Mouse (Mus musculus): ENCODE data around the gene Ttc25.

Gene Ttc25

GRCm38 (mm10) chr11:100544832-100545745 is at the start of gene Ttc25:
TSS of gene Ttc25 (plus strand) at chr11:100545607.
- DNase-seq (ENCODE audit: extremely low read depth, low read depth): peak; percentile 87

DNA sequence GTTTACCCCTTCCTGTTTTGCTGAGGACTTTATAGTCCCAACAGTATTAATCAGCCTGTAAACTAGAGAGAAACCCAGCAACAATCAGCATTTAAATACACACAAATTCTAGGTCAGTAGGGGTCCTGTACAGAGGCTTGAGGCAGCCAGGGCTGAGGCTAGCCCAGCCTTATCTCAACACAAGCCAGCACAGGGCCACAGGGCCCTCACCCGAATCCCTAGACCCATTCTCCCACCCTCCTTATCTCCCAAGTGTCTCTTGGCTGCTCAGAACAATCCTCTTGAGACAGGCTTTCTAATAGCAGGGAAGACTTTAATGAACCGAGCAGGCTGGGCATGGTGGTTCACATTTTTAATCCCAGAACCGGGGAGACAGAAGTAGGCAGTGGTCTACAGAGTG is 45.2 kb upstream of the Ttc25 start:
- DNase-seq (ENCODE audit: extremely low read depth, low read depth): no peak

- DNase-seq (ENCODE audit: extremely low read depth, low read depth): no peak
Measured at GRCm38 (mm10) chr11:100500651-100501050, 44.8 kb upstream of the Ttc25 start.

DNA sequence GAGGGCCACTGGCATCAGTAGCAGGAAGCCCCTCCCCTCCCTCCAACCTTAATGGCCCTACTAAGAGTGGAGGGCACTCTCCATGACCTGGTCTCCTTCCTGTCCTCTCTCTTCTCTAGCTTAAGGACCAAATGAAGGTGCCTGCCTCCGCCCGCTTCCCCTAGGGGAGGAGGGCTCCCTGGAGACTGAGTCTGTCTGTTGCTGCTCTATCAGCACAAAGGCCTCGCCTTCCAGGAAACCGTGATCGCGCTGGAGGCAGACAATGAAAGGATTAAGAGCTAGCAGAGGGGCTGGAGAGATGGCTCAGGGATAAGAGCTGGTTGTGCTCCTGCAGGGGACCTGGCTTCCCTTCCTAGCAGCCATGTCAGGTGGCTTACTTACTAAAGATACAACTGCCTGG is 44.1 kb upstream of the Ttc25 start:
- DNase-seq (ENCODE audit: extremely low read depth, low read depth): no peak

DNA sequence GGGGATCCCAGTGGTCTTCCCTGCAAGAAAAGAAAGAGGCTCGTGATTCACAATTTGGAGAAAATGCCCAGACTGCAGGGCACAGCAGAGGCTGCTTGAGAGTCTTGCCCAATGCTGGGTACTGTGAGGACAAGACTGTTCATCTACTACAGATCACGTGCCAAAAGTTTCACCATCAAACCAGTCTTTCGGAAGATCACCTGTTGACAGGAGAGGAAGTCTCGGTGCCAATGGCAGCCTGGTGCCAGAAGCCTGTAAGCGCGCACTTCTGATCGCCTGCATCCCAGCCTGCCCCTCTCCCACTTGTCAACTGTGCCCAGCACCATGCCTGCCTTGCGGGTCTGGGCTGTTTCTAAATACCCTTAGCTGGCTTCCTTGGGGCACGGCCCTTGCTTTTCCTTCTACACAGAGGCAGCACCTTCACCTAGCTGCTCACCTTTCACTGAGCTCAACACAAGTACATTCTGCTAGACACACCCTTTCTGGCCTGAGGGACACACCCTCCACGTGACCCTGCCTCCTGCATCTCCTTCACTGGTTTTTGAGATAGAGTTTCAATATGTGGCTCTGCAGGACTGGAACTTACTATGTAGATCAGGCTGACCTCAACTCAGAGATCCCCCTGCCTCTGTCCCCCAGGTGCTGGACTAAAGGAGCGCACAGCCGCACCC is 40.3 kb upstream of the Ttc25 start:
- no peak for DNase-seq (ENCODE audit: extremely low read depth, low read depth)

GRCm38 (mm10) chr11:100505997-100506396 is 39.4 kb upstream of the Ttc25 start:
- no peak for DNase-seq (ENCODE audit: extremely low read depth, low read depth)

DNA sequence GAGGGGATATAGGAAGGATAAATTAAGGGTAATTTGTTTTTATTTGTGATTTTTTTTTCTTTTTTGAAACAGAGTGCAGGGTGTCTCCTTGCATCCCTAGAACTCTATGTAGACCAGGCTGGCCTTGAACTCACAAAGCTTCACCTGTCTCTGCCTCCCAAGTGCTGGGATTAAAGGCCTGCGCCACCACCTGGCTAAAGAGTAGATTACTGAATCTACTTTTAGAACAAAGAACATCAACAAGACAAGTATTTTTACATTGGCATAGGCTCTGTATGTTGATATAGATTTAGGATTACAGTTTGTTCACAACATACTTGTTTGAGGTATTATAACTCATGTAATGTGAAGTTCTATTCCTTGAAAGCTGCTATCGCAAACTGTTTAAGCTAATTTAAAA is 34.9 kb upstream of the Ttc25 start:
- DNase-seq (ENCODE audit: extremely low read depth, low read depth): no peak

DNA sequence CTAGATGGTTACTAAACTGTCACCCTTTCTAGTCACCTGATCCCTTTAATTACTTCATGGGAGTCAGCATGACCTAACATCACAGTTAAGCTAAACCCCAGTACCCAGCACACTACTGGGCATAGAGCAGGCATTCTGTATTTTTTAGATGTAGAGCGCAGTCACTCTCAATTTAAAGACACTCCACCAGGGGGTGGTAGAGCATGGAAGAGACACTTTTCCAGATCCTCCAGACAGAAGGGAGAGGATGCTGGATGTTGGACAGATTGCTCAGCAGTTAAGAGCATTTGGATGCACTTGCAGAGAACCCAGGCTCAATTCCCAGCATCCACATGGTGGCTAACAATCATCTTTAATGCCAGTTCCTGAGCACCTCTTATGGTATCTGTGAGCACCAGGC is 33.0 kb upstream of the Ttc25 start:
- no peak for DNase-seq (ENCODE audit: extremely low read depth, low read depth)

GRCm38 (mm10) chr11:100513716-100514115 is 31.7 kb upstream of the Ttc25 start:
- no peak for DNase-seq (ENCODE audit: extremely low read depth, low read depth)

- no peak for DNase-seq (ENCODE audit: extremely low read depth, low read depth)
Measured at GRCm38 (mm10) chr11:100515061-100515460, 30.3 kb upstream of the Ttc25 start.

GRCm38 (mm10) chr11:100515789-100516188 is 29.6 kb upstream of the Ttc25 start:
- no peak for DNase-seq (ENCODE audit: extremely low read depth, low read depth)

DNA sequence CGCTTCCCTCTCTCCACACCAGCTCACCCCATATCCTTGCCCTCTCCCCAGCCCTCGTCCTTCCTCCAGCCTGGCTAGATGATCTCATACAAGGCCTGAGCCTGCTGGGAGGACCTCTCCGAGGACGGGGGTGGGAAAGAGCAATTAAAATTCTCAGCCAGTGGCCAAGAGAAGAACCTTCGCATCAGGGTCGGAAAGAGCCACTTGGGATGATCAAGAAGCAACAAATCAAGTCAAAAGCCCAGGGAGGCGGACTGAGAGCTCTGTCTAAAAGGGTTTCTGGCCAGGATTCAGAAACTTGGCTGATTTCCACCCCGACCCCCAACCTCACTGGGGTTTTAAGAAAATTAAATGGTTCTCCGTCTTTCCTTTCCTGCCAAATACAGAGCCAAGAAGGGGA is 29.1 kb upstream of the Ttc25 start:
- no peak for DNase-seq (ENCODE audit: extremely low read depth, low read depth)

- no peak for DNase-seq (ENCODE audit: extremely low read depth, low read depth)
Measured at GRCm38 (mm10) chr11:100518188-100518591, 27.2 kb upstream of the Ttc25 start.

DNA sequence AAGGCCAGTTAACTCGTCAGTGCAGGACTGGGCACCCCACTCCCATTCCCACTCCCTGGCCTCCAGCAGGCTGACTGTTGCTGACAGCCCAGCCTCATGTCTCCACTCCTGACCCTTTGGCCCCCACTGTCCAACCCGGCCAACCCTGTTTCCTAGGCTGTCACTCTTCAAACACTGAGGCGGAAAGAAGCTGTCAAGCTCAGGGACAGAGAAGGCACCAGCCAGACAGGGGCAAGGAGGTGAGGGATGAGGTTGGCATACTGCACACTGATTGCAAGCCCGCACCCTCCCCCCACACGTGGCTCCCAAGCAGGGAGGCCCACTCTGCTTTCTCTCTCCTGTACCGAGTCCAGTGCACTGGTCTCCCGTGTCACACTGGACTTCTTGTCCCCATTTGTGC is 26.2 kb upstream of the Ttc25 start:
- no peak for DNase-seq (ENCODE audit: extremely low read depth, low read depth)

DNA sequence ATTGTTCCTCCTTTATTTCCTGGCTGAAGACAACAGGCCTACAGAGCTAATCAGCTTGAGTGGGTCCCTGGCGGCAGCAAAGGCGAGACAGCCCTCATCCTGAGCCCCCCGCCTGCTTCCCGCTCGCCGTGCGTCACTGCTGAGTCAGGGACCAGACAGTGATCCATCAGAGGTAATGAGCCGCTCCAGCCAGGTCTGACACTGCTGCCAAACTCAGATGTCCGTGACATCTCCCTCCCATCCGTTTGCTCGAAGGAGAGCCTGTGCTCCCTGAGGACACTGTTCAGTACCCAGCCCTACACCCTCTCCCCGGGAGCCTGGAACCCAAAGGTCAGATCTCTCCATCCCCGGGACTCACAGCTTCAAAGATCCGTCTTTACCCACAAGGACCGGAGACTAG is 24.6 kb upstream of the Ttc25 start:
- no peak for DNase-seq (ENCODE audit: extremely low read depth, low read depth)

DNA sequence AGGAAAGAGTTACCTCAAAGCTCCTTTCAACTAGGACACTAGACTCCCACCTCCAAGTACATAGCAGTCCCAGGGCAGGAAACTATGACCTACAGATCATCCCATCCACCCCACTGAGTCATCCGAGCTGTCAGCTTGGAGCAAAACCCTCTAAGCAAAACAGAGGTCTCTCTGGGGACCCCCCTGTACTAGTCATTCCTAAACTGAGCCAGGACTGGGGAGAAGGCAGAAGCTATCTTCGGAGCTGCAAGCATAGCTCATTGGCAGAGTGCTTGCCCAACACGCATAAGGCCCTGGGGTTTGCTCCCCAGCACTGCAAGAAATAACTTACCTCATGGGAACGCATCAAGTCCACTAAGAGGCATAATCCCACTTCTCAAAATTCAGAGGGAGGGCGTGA is 21.0 kb upstream of the Ttc25 start:
- DNase-seq (ENCODE audit: extremely low read depth, low read depth): no peak

GRCm38 (mm10) chr11:100524987-100525630 is 20.3 kb upstream of the Ttc25 start:
- DNase-seq (ENCODE audit: extremely low read depth, low read depth): no peak

GRCm38 (mm10) chr11:100526052-100526816 is 19.2 kb upstream of the Ttc25 start:
- DNase-seq (ENCODE audit: extremely low read depth, low read depth): no peak

DNA sequence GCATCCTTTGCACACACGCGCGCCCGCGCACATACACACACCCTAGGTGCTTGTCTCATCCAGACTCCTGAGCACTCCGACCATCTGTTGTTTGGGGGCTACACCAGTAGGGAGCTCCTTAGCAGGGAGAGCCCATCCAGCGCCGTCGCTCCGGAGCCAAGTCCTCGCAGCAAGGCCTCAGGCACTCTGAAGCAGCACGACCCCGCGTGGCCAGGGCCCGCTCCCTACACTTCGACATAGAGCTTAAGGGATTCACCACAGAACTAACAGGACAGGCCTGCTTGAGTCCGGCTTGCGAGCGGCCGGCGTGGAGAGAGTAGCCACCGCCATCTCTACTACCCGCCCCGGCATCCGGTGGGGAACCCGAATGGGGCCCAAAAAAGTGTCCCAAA is 18.3 kb upstream of the Ttc25 start:
- DNase-seq (ENCODE audit: extremely low read depth, low read depth): no peak

GRCm38 (mm10) chr11:100527458-100528374 is 17.7 kb upstream of the Ttc25 start, which contains the start of gene Acly:
TSS of gene Acly (minus strand) at chr11:100528000.
- DNase-seq (ENCODE audit: extremely low read depth, low read depth): peak; percentile 93

Measured in MEL-GATA-1-ER (cell line).